Mouse (Mus musculus): Measurements from ENCODE around the gene Usp54. TPM values are rescaled to one million over a fixed set of nuclear protein-coding genes. Genes with fewer than 3 reads are reported as not detected.

Usp54 gene
- polyA plus RNA-seq, 1 experiment from 2014 or later: 5.4 TPM

DNA sequence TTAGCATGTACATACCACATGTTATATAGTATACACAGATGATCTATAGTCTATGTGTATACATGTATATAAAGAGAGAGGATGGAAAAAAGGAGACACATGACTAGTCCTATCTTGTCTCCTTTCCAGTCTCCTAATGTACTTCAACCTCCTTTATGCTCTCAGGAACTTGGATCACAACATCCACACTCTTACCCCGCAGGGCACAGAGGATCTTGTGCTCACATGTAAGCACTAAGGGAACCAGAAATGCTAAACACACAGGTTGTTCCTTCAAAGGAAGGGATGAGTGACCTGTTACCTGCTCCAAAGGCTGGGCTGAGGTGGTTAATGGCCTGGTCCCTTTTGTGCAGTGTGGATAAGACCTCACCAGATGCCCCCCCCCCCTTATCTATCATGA is 28.0 kb downstream of the Usp54 start:
- WGBS (ENCODE audit: insufficient replicate concordance): 81% methylated on average over 1 of the region's 1 CpGs
- no peak overlapping the region for H3K4me2 ChIP-seq
- H3K27me3 ChIP-seq (ENCODE audit: control insufficient read depth, insufficient read depth, low read length): no peaks in the 10 kb centered on the region
- no peak overlapping the region for H3K9ac ChIP-seq (ENCODE audit: low read depth, low read length)
- no peak for ATAC-seq (replicated peaks; ENCODE audit: insufficient number of reproducible peaks, low FRiP score, low TSS enrichment)
- no peak overlapping the region for H3K27ac ChIP-seq (ENCODE audit: low read depth, low read length)
- no peaks in the 10 kb centered on the region for H3K36me3 ChIP-seq (ENCODE audit: control insufficient read depth, insufficient read depth, low read length)
- H3K4me1 ChIP-seq (ENCODE audit: control insufficient read depth, insufficient read depth, low read length): peaks cover 6% of the 10 kb centered on the region; the same call in 1 of the 2 replicates
- H3K4me3 ChIP-seq (ENCODE audit: low read depth, low read length): no peak overlapping the region
- H3K9me3 ChIP-seq (replicated peaks; ENCODE audit: control insufficient read depth, low read length): no peaks in the 10 kb centered on the region

DNA sequence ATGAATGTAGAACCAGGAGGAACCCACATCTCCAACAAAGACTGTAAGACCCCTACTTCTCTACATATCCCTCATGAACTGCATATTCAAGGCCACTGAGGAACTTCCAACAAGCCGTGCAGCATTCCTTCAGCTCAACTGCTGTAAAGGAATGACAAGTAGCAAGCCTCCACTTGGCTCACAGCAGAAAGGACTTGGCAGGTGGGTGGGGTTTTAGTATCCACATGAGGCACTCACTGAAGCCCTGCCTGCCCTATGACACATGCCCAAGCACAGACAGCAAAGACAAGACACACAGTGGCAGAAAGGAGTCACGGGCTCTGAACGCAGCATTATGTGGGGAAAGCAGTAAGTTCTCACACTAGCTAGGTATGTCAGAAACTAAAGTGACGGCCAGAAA is 30.7 kb downstream of the Usp54 start:
- WGBS (ENCODE audit: insufficient replicate concordance): 58% methylated on average over 4 of the region's 4 CpGs
- H3K36me3 ChIP-seq (ENCODE audit: control insufficient read depth, insufficient read depth, low read length): no peaks in the 10 kb centered on the region
- no peaks in the 10 kb centered on the region for H3K27me3 ChIP-seq (ENCODE audit: control insufficient read depth, insufficient read depth, low read length)
- 0 out of 2 replicates have a peak, but pooled peaks cover 2% of the 10 kb centered on the region for H3K4me1 ChIP-seq (ENCODE audit: control insufficient read depth, insufficient read depth, low read length)
- peak overlapping the region; percentile 75 for H3K27ac ChIP-seq (ENCODE audit: low read depth, low read length)
- peak; percentile 49; the same call in 1 of the 2 replicates for ATAC-seq (replicated peaks; ENCODE audit: insufficient number of reproducible peaks, low FRiP score, low TSS enrichment)
- H3K4me3 ChIP-seq (ENCODE audit: low read depth, low read length): no peak overlapping the region
- H3K9ac ChIP-seq (ENCODE audit: low read depth, low read length): no peak overlapping the region
- no peaks in the 10 kb centered on the region for H3K9me3 ChIP-seq (replicated peaks; ENCODE audit: control insufficient read depth, low read length)
- H3K4me2 ChIP-seq: peak overlapping the region; percentile 43

GRCm38 (mm10) chr14:20609519-20609918 is 31.3 kb downstream of the Usp54 start:
- H3K9ac ChIP-seq (ENCODE audit: low read depth, low read length): no peak overlapping the region

DNA sequence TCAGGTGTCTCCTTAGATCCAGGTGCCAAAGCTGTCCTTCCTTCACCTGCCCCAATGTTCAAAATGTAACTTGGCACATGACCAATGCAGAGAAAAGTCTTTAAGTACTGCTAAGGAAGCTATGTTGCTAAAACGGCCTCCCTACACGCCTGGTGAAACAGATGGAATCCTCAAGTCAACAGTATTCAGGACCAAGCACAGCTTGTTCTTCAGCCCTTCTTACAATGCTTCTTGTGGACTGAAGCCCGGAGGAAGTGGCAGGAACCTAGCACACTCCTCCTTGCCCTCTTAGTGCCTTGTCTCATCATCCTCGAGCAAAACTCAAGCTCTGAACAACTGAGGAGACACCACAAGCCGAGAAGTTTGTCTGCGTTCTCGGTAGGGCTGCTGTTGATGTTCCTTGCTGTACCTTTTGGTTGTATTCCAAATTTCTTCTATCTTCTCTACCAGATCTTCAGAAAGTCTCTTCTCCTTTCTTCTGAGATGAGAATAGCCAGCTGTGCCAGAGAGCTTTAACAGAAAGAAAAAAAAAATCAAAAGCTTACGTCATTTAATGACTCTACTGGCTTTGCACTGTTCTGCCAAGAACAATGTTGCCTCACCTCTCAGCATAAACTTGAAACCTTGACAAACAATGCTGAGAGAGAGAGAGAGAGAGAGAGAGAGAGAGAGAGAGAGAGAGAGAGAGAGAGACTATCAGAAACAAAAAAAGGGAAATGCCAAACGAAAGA is 33.3 kb downstream of the Usp54 start:
- H3K36me3 ChIP-seq (ENCODE audit: control insufficient read depth, insufficient read depth, low read length): no peaks in the 10 kb centered on the region
- H3K9ac ChIP-seq (ENCODE audit: low read depth, low read length): no peak overlapping the region
- H3K4me1 ChIP-seq (ENCODE audit: control insufficient read depth, insufficient read depth, low read length): 0 out of 2 replicates have a peak, but pooled peaks cover 2% of the 10 kb centered on the region
- no peak overlapping the region for H3K4me3 ChIP-seq (ENCODE audit: low read depth, low read length)
- H3K9me3 ChIP-seq (replicated peaks; ENCODE audit: control insufficient read depth, low read length): no peaks in the 10 kb centered on the region
- no peak overlapping the region for H3K4me2 ChIP-seq
- H3K27ac ChIP-seq (ENCODE audit: low read depth, low read length): no peak overlapping the region
- WGBS (ENCODE audit: insufficient replicate concordance): 79% methylated on average over 9 of the region's 9 CpGs
- ATAC-seq (replicated peaks; ENCODE audit: insufficient number of reproducible peaks, low FRiP score, low TSS enrichment): no peak
- no peaks in the 10 kb centered on the region for H3K27me3 ChIP-seq (ENCODE audit: control insufficient read depth, insufficient read depth, low read length)

More at GRCm38 (mm10) chr14:20609519-20609918, 31.3 kb downstream of the Usp54 start:
- Histone ChIP-seq H3K27me3 (ENCODE audit: control insufficient read depth, insufficient read depth, low read length) (no peaks in the 10 kb centered on the region), H3K4me1 (ENCODE audit: control insufficient read depth, insufficient read depth, low read length) (0 out of 2 replicates have a peak, but pooled peaks cover 2% of the 10 kb centered on the region), H3K4me2 (no peak overlapping the region; the same call in 1 of the 2 replicates), H3K9me3 (replicated peaks; ENCODE audit: control insufficient read depth, low read length) (no peaks in the 10 kb centered on the region), H3K36me3 (ENCODE audit: control insufficient read depth, insufficient read depth, low read length) (no peaks in the 10 kb centered on the region), H3K27ac (ENCODE audit: low read depth, low read length) (no peak overlapping the region), H3K4me3 (ENCODE audit: low read depth, low read length) (no peak overlapping the region)
- ATAC-seq (replicated peaks; ENCODE audit: insufficient number of reproducible peaks, low FRiP score, low TSS enrichment): no peak
- 52% methylated on average over 3 of the region's 3 CpGs for WGBS (ENCODE audit: insufficient replicate concordance)

DNA sequence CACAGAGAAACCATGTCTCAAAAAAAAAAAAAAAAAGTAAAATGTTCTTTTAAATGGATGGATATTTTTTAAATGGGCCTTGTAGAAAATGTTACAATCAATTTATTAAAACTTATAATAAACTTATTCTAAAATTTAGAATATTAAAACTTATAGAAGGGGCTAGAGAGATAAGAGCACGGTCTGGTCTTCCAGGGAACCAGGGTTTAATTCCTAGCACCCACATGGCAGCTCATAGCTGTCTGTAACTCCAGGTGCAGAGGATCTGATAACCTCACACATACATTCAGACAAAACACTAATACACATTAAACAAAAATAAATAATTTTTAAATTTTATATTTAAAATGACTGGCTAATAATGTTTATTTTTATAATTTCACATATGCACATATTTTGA is 39.6 kb downstream of the Usp54 start:
- Histone ChIP-seq H3K4me2 (no peak overlapping the region), H3K27me3 (ENCODE audit: control insufficient read depth, insufficient read depth, low read length) (no peaks in the 10 kb centered on the region), H3K27ac (ENCODE audit: low read depth, low read length) (no peak overlapping the region), H3K4me1 (ENCODE audit: control insufficient read depth, insufficient read depth, low read length) (peaks cover 6% of the 10 kb centered on the region; the same call in 1 of the 2 replicates), H3K9me3 (replicated peaks; ENCODE audit: control insufficient read depth, low read length) (no peaks in the 10 kb centered on the region), H3K9ac (ENCODE audit: low read depth, low read length) (no peak overlapping the region), H3K4me3 (ENCODE audit: low read depth, low read length) (no peak overlapping the region), H3K36me3 (ENCODE audit: control insufficient read depth, insufficient read depth, low read length) (no peaks in the 10 kb centered on the region)
- 92% methylated on average over 1 of the region's 1 CpGs for WGBS (ENCODE audit: insufficient replicate concordance)
- ATAC-seq (replicated peaks; ENCODE audit: insufficient number of reproducible peaks, low FRiP score, low TSS enrichment): no peak

DNA sequence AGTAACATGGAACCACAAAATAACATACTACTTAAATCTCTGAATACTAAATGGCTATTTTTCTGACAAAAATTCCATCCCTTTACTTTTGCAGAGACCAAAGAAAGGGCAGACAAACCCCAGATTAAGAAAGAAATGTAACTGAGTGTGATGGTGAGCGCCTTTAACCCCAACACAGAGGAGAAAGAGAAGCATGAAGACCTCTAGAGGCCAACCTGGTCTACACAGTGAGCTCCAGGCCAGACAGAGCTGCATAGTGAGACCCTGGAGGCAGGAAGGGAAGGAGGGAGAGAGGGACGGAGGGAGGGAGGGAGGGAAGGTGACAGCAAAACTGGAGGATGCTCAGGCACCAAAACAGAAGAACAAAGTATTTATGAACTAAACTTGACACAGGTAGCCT is 40.7 kb downstream of the Usp54 start:
- H3K4me2 ChIP-seq: no peak overlapping the region
- no peaks in the 10 kb centered on the region for H3K36me3 ChIP-seq (ENCODE audit: control insufficient read depth, insufficient read depth, low read length)
- 43% methylated on average over 2 of the region's 2 CpGs for WGBS (ENCODE audit: insufficient replicate concordance)
- H3K27me3 ChIP-seq (ENCODE audit: control insufficient read depth, insufficient read depth, low read length): no peaks in the 10 kb centered on the region
- no peak overlapping the region for H3K9ac ChIP-seq (ENCODE audit: low read depth, low read length)
- no peak for ATAC-seq (replicated peaks; ENCODE audit: insufficient number of reproducible peaks, low FRiP score, low TSS enrichment)
- H3K9me3 ChIP-seq (replicated peaks; ENCODE audit: control insufficient read depth, low read length): no peaks in the 10 kb centered on the region
- no peak overlapping the region for H3K4me3 ChIP-seq (ENCODE audit: low read depth, low read length)
- peaks cover 12% of the 10 kb centered on the region for H3K4me1 ChIP-seq (ENCODE audit: control insufficient read depth, insufficient read depth, low read length)
- 0 out of 2 replicates have a peak overlapping the region, but pooled peaks have one; percentile 4 for H3K27ac ChIP-seq (ENCODE audit: low read depth, low read length)

DNA sequence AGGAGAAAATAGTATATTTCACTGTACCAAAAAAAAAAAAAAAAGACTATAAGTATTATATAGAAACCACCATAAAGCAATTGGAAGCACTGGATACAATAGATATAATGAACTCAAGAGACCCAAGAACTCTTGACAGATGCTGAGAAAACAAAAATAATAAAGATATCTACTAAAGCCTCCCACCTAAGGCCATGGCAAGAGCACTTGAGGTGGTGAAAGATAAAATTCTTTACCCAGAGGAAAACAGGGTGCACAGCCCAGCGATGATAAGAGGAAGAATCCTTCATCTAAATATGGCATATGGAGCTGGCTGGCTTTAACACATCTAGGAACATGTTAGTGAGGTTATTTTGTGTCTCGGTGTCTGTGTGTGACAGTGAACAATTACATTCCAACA is 41.3 kb downstream of the Usp54 start:
- H3K9ac ChIP-seq (ENCODE audit: low read depth, low read length): no peak overlapping the region
- peaks cover 12% of the 10 kb centered on the region for H3K4me1 ChIP-seq (ENCODE audit: control insufficient read depth, insufficient read depth, low read length)
- no peaks in the 10 kb centered on the region for H3K9me3 ChIP-seq (replicated peaks; ENCODE audit: control insufficient read depth, low read length)
- peak overlapping the region; percentile 31 for H3K4me2 ChIP-seq
- WGBS (ENCODE audit: insufficient replicate concordance): 21% methylated on average over 2 of the region's 2 CpGs
- H3K27me3 ChIP-seq (ENCODE audit: control insufficient read depth, insufficient read depth, low read length): no peaks in the 10 kb centered on the region
- H3K36me3 ChIP-seq (ENCODE audit: control insufficient read depth, insufficient read depth, low read length): no peaks in the 10 kb centered on the region
- no peak overlapping the region for H3K4me3 ChIP-seq (ENCODE audit: low read depth, low read length)
- 0 out of 2 replicates have a peak, but pooled peaks have one; percentile 57 for ATAC-seq (replicated peaks; ENCODE audit: insufficient number of reproducible peaks, low FRiP score, low TSS enrichment)
- H3K27ac ChIP-seq (ENCODE audit: low read depth, low read length): no peak overlapping the region

DNA sequence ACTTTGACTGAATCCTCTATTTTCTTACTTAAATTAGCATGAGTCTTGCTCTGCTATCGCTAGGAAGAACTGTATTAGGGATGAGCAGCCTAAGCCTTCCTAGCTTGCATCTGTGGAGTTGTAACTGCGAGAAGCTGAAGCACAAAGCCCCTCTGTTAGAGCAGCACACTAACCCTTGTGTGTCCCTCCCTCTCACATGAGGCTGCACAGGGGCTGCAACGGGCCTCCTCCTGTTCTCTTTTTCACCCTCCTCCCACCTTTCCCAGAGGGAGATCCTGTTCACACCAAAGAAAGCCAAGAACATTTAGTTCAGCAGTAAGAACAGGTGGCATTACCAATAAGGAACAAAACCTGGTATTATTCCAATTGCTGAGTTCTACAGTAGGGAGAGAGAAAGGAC is 45.1 kb downstream of the Usp54 start:
- Histone ChIP-seq H3K4me2 (no peak overlapping the region), H3K9ac (ENCODE audit: low read depth, low read length) (no peak overlapping the region), H3K36me3 (ENCODE audit: control insufficient read depth, insufficient read depth, low read length) (no peaks in the 10 kb centered on the region), H3K27ac (ENCODE audit: low read depth, low read length) (no peak overlapping the region), H3K4me1 (ENCODE audit: control insufficient read depth, insufficient read depth, low read length) (peaks cover 12% of the 10 kb centered on the region), H3K27me3 (ENCODE audit: control insufficient read depth, insufficient read depth, low read length) (no peaks in the 10 kb centered on the region), H3K4me3 (ENCODE audit: low read depth, low read length) (no peak overlapping the region), H3K9me3 (replicated peaks; ENCODE audit: control insufficient read depth, low read length) (no peaks in the 10 kb centered on the region)
- ATAC-seq (replicated peaks; ENCODE audit: insufficient number of reproducible peaks, low FRiP score, low TSS enrichment): no peak
- WGBS (ENCODE audit: insufficient replicate concordance): 46% methylated on average over 3 of the region's 3 CpGs

- no peak overlapping the region for H3K4me3 ChIP-seq (ENCODE audit: low read depth, low read length)
- no peaks in the 10 kb centered on the region for H3K4me1 ChIP-seq (ENCODE audit: control insufficient read depth, insufficient read depth, low read length)
- no peak for ATAC-seq (replicated peaks; ENCODE audit: insufficient number of reproducible peaks, low FRiP score, low TSS enrichment)
- H3K4me2 ChIP-seq: no peak overlapping the region
- H3K27ac ChIP-seq (ENCODE audit: low read depth, low read length): no peak overlapping the region
- no peaks in the 10 kb centered on the region for H3K36me3 ChIP-seq (ENCODE audit: control insufficient read depth, insufficient read depth, low read length)
- H3K9me3 ChIP-seq (replicated peaks; ENCODE audit: control insufficient read depth, low read length): no peaks in the 10 kb centered on the region
- no peaks in the 10 kb centered on the region for H3K27me3 ChIP-seq (ENCODE audit: control insufficient read depth, insufficient read depth, low read length)
- 62% methylated on average over 5 of the region's 5 CpGs for WGBS (ENCODE audit: insufficient replicate concordance)
- no peak overlapping the region for H3K9ac ChIP-seq (ENCODE audit: low read depth, low read length)
Measured at GRCm38 (mm10) chr14:20587458-20587857, 53.4 kb downstream of the Usp54 start.
